Mouse (Mus musculus) CH12.LX (cell line): ENCODE measurements at regions not wholly inside any gene's neighbourhood (a gene's known extent, or its start where the extent isn't known, plus 50 kb on each side); places are given as distances from the start of the nearest gene placed in this dataset.

ENCODE experiments used
- DNase-seq: peaks from one replicate; pipeline ENCODE4 v3.0.0-alpha.2; 2013; ENCODE audit errors: extremely low read depth
- H3K27ac ChIP-seq: 2 replicates; pipeline ENCODE4 v1.5.1; 2012; ENCODE audit warnings: low read depth, mild to moderate bottlenecking, control low read depth, moderate library complexity; ENCODE audit not compliant: insufficient read depth
- H3K27me3 ChIP-seq: replicated peaks from 2 replicates; pipeline ENCODE3; 2012; ENCODE audit warnings: inconsistent platforms
- H3K36me3 ChIP-seq, 2 experiments: replicated peaks in 1 of 2; 2 replicates each; pipeline versions ENCODE3 to v1.6.1; 2012; ENCODE audit warnings: inconsistent platforms in 1 of 2, low read length in 1 of 2, mild to moderate bottlenecking in 1 of 2, mixed read lengths in 1 of 2, moderate library complexity in 1 of 2; ENCODE audit not compliant: control insufficient read depth in 1 of 2, insufficient read depth in 1 of 2
- H3K4me1 ChIP-seq, 2 experiments: 2 replicates each; pipeline ENCODE4 v1.6.1; 2012; ENCODE audit warnings: inconsistent platforms in 1 of 2, moderate library complexity in 1 of 2; ENCODE audit not compliant: insufficient read depth in 2 of 2, control insufficient read depth in 1 of 2
- H3K4me2 ChIP-seq: 2 replicates; pipeline ENCODE4 v1.6.1; 2012; ENCODE audit warnings: low read depth, mild to moderate bottlenecking, control low read depth; ENCODE audit not compliant: poor library complexity, insufficient read depth, severe bottlenecking
- H3K4me3 ChIP-seq, 3 experiments: fragments of 150-350 bp in 1 of 3; sonication (generic) in 1 of 3; replicated peaks in 1 of 3; 2 replicates each; pipeline versions ENCODE3 to v1.5.1; 2011 to 2012; ENCODE audit warnings: low read depth in 2 of 3, low read length in 2 of 3, mild to moderate bottlenecking in 2 of 3, moderate library complexity in 2 of 3, control low read depth in 1 of 3, improper control_type of control experiment in 1 of 3, inconsistent platforms in 1 of 3, mixed read lengths in 1 of 3; ENCODE audit not compliant: poor library complexity in 1 of 3
- H3K79me2 ChIP-seq: replicated peaks from 2 replicates; pipeline ENCODE4 v1.6.1; 2012; ENCODE audit warnings: mild to moderate bottlenecking, moderate library complexity; ENCODE audit not compliant: control insufficient read depth, poor library complexity, insufficient read depth, severe bottlenecking; ENCODE audit errors: extremely low read depth
- H3K9ac ChIP-seq: 2 replicates; pipeline ENCODE4 v1.6.1; 2012; ENCODE audit warnings: low read depth, mild to moderate bottlenecking, control low read depth, moderate library complexity; ENCODE audit not compliant: insufficient read depth
- H3K9me3 ChIP-seq: replicated peaks from 2 replicates; pipeline ENCODE3; 2012; ENCODE audit warnings: low read length, inconsistent platforms, mixed read lengths
- BHLHE40 ChIP-seq: IDR thresholded peaks from 2 replicates; pipeline ENCODE4 v1.6.1; 2011; ENCODE audit warnings: mild to moderate bottlenecking, low read depth, low read length, improper control_type of control experiment
- CHD2 ChIP-seq: IDR thresholded peaks from 2 replicates; pipeline ENCODE4 v1.6.1; 2011; ENCODE audit warnings: low read length, improper control_type of control experiment
- CTCF ChIP-seq, 2 experiments: IDR thresholded peaks in 1 of 2; conservative IDR thresholded peaks in 1 of 2; 2 replicates each; pipeline ENCODE4 v1.5.1; 2011 to 2012; ENCODE audit warnings: low read depth in 2 of 2, low read length in 2 of 2, improper control_type of control experiment in 1 of 2, inconsistent platforms in 1 of 2, mild to moderate bottlenecking in 1 of 2, moderate library complexity in 1 of 2
- EP300 ChIP-seq: IDR thresholded peaks from 2 replicates; pipeline ENCODE4 v1.6.1; 2011; ENCODE audit warnings: low read length, improper control_type of control experiment
- ETS1 ChIP-seq: conservative IDR thresholded peaks from 2 replicates; pipeline ENCODE4 v1.6.1; 2012; ENCODE audit warnings: low read depth, mild to moderate bottlenecking, inconsistent platforms, low read length, improper control_type of control experiment, moderate library complexity
- HCFC1 ChIP-seq: IDR thresholded peaks from 2 replicates; pipeline ENCODE4 v1.6.1; 2012; ENCODE audit warnings: low read depth, mild to moderate bottlenecking, inconsistent platforms, low read length, improper control_type of control experiment
- IRF4 ChIP-seq: IDR thresholded peaks from 2 replicates; pipeline ENCODE4 v1.6.1; 2014; ENCODE audit warnings: low read depth, mild to moderate bottlenecking, inconsistent platforms, low read length, improper control_type of control experiment
- JUN ChIP-seq: IDR thresholded peaks from 2 replicates; pipeline ENCODE4 v1.6.1; 2011; ENCODE audit warnings: low read depth, mild to moderate bottlenecking, low read length, improper control_type of control experiment, moderate library complexity; ENCODE audit not compliant: insufficient read depth
- JUND ChIP-seq: conservative IDR thresholded peaks from 2 replicates; pipeline ENCODE4 v1.6.1; 2011; ENCODE audit warnings: low read depth, low read length, improper control_type of control experiment
- MAFK ChIP-seq: IDR thresholded peaks from 2 replicates; pipeline ENCODE4 v1.6.1; 2011; ENCODE audit warnings: low read length, improper control_type of control experiment; ENCODE audit not compliant: insufficient replicate concordance
- MAX ChIP-seq: IDR thresholded peaks from 2 replicates; pipeline ENCODE4 v1.6.1; 2011; ENCODE audit warnings: low read length, improper control_type of control experiment
- MAZ ChIP-seq: IDR thresholded peaks from 2 replicates; pipeline ENCODE4 v1.6.1; 2012; ENCODE audit warnings: low read depth, mild to moderate bottlenecking, inconsistent platforms, low read length, improper control_type of control experiment, moderate library complexity
- MEF2A ChIP-seq: IDR thresholded peaks from 2 replicates; pipeline ENCODE4 v1.6.1; 2014; ENCODE audit warnings: low read depth, mild to moderate bottlenecking, inconsistent platforms, low read length, improper control_type of control experiment, borderline replicate concordance
- MYC ChIP-seq: IDR thresholded peaks from 2 replicates; pipeline ENCODE4 v1.6.1; 2011; ENCODE audit warnings: low read depth, mild to moderate bottlenecking, improper control_type of control experiment, low read length
- NELFE ChIP-seq: IDR thresholded peaks from 2 replicates; pipeline ENCODE4 v1.6.1; 2011; ENCODE audit warnings: low read depth, low read length, improper control_type of control experiment
- PAX5 ChIP-seq: IDR thresholded peaks from 2 replicates; pipeline ENCODE4 v1.6.1; 2012; ENCODE audit warnings: low read length, inconsistent platforms, mixed read lengths
- POLR2A ChIP-seq: IDR thresholded peaks from 2 replicates; pipeline ENCODE4 v1.6.1; 2011; ENCODE audit warnings: low read depth, mild to moderate bottlenecking, improper control_type of control experiment, low read length
- RAD21 ChIP-seq: IDR thresholded peaks from 2 replicates; pipeline ENCODE4 v1.6.1; 2011; ENCODE audit warnings: low read depth, mild to moderate bottlenecking, low read length, improper control_type of control experiment, moderate library complexity
- RCOR1 ChIP-seq: conservative IDR thresholded peaks from 2 replicates; pipeline ENCODE4 v1.6.1; 2012; ENCODE audit warnings: low read depth, mild to moderate bottlenecking, inconsistent platforms, low read length, improper control_type of control experiment
- SIN3A ChIP-seq: IDR thresholded peaks from 2 replicates; pipeline ENCODE4 v1.6.1; 2012; ENCODE audit warnings: low read length, improper control_type of control experiment, inconsistent platforms
- SMC3 ChIP-seq: IDR thresholded peaks from 2 replicates; pipeline ENCODE4 v1.6.1; 2011; ENCODE audit warnings: low read depth, low read length, improper control_type of control experiment
- TBP ChIP-seq: conservative IDR thresholded peaks from 2 replicates; pipeline ENCODE4 v1.6.1; 2011; ENCODE audit warnings: low read depth, low read length, improper control_type of control experiment
- TCF12 ChIP-seq: IDR thresholded peaks from 2 replicates; pipeline ENCODE4 v1.6.1; 2014; ENCODE audit warnings: low read depth, mild to moderate bottlenecking, inconsistent platforms, low read length, improper control_type of control experiment
- USF1 ChIP-seq: IDR thresholded peaks from 2 replicates; pipeline ENCODE4 v1.6.1; 2014; ENCODE audit warnings: low read depth, mild to moderate bottlenecking, inconsistent platforms, low read length, improper control_type of control experiment
- USF2 ChIP-seq: conservative IDR thresholded peaks from 2 replicates; pipeline ENCODE4 v1.6.1; 2011; ENCODE audit warnings: low read depth, low read length, improper control_type of control experiment
- ZC3H11A ChIP-seq: IDR thresholded peaks from 2 replicates; pipeline ENCODE4 v1.6.1; 2012; ENCODE audit warnings: low read depth, mild to moderate bottlenecking, inconsistent platforms, low read length, improper control_type of control experiment
- dilution Hi-C: fragments of 300-500 bp; cut with MboI; formaldehyde crosslinking; loops from 2 replicates; pipeline ENCODE4 v1.14.3; 2020; ENCODE audit warnings: low sequenced_read_pairs; ENCODE audit not compliant: extremely low pct_unique_long_range_greater_than_20kb, extremely low pct_ligation_motif_present
- in situ Hi-C: fragments of 300-500 bp; cut with MboI; formaldehyde crosslinking; loops from 3 replicates; pipeline ENCODE4 v1.14.3; 2019; ENCODE audit warnings: low sequenced_read_pairs, low pct_ligation_motif_present, low pct_unique_long_range_greater_than_20kb, mixed read lengths

DNA sequence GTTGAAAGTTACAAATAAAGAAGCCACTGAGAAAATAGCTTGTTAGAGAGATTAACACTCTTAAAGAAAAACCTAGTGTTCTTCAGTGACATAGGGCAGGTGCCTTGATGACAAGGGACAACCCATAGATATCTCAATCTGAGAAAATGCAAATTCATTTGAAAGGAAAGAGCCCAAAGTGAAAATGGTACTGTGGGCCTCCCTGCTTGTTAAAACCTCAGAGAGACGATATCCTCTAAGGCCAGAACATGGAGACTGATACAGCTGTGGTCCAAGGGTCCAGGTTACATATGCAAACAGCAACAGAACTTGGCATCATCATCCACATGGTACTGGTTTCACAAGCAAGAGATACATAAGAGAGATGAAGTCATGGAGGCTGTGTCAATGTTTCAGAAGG lies 125.6 kb upstream of the Wdr3 start:
- dilution Hi-C loops, result no loop called here
- Histone ChIP-seq H3K9me3 (no peaks in the 10 kb centered on the region), H3K27ac (no peak overlapping the region; the same call in 1 of the 2 replicates), H3K4me2 (peak overlapping the region; percentile 5; the same call in 1 of the 2 replicates), H3K27me3 (no peaks in the 10 kb centered on the region), H3K9ac (no peak overlapping the region), H3K79me2 (no peaks in the 10 kb centered on the region), H3K4me3 (no peak overlapping the region), H3K4me1 (peaks cover 10 to 18% of the 10 kb centered on the region in 2 experiments), H3K36me3 (no peaks in the 10 kb centered on the region)
- DNase-seq, result peak; percentile 54
- in situ Hi-C loops, result no loop called here
- TF ChIP-seq EP300 (peak; percentile 85), BHLHE40 (peak; percentile 69), RCOR1 (peak; percentile 81), TCF12 (peak; percentile 74), TBP (no peak), MAFK (peak; percentile 47; the same call in 1 of the 2 replicates), POLR2A (no peak), ETS1 (peak; percentile 76; the same call in 1 of the 2 replicates), MAX (peak; percentile 59; the same call in 1 of the 2 replicates), IRF4 (peak; percentile 90), CTCF (conservative IDR thresholded peaks at IDR 0.05 in 1 of 2, IDR thresholded peaks at IDR 0.05 in 1 of 2; ENCODE audit: low read depth in 2 of 2, low read length in 2 of 2) (no peak), JUN (peak; percentile 40), CHD2 (peak; percentile 47; the same call in 1 of the 2 replicates), MAZ (0 out of 2 replicates have a peak, but pooled peaks have one; percentile 25), MYC (peak; percentile 33; the same call in 1 of the 2 replicates), JUND (peak; percentile 48; the same call in 1 of the 2 replicates), MEF2A (peak; percentile 69; the same call in 1 of the 2 replicates), SIN3A (no peak), NELFE (no peak), PAX5 (no peak), HCFC1 (peak; percentile 28; the same call in 1 of the 2 replicates), ZC3H11A (no peak)

- Histone ChIP-seq H3K4me2 (no peak overlapping the region), H3K27me3 (no peaks in the 10 kb centered on the region), H3K27ac (no peak overlapping the region), H3K9ac (no peak overlapping the region), H3K4me1 (no peaks in the 10 kb centered on the region), H3K9me3 (no peaks in the 10 kb centered on the region), H3K79me2 (no peaks in the 10 kb centered on the region), H3K36me3 (no peaks in the 10 kb centered on the region), H3K4me3 (no peak overlapping the region)
- DNase-seq, result no peak
- dilution Hi-C loops (no loop called here), in situ Hi-C loops (no loop called here)
- peak in 1 of 2 experiments; percentile 51; a peak in 2 of 4 replicates for TF ChIP-seq CTCF (conservative IDR thresholded peaks at IDR 0.05 in 1 of 2, IDR thresholded peaks at IDR 0.05 in 1 of 2; ENCODE audit: low read depth in 2 of 2, low read length in 2 of 2)
- peak; percentile 42 for TF ChIP-seq SMC3
- no peak for TF ChIP-seq TCF12
- TF ChIP-seq ZC3H11A, result peak; percentile 3; the same call in 1 of the 2 replicates
- TF ChIP-seq MAX, result 0 out of 2 replicates have a peak, but pooled peaks have one; percentile 35
- peak; percentile 58 for TF ChIP-seq RAD21
- peak; percentile 38; the same call in 1 of the 2 replicates for TF ChIP-seq USF1
- 0 out of 2 replicates have a peak, but pooled peaks have one; percentile 22 for TF ChIP-seq USF2
- no peak for TF ChIP-seq EP300
These were observed 104.8 kb upstream of the Wdr3 start for GRCm38 (mm10) chr3:100266976-100267375.
